Mouse (Mus musculus) right cerebral cortex, postnatal 25 days (tissue): ENCODE results near the gene Nfyc.

Experiments used
- DNase-seq: peaks from one replicate; pipeline ENCODE4 v3.0.0; 2022

Gene Nfyc

DNA sequence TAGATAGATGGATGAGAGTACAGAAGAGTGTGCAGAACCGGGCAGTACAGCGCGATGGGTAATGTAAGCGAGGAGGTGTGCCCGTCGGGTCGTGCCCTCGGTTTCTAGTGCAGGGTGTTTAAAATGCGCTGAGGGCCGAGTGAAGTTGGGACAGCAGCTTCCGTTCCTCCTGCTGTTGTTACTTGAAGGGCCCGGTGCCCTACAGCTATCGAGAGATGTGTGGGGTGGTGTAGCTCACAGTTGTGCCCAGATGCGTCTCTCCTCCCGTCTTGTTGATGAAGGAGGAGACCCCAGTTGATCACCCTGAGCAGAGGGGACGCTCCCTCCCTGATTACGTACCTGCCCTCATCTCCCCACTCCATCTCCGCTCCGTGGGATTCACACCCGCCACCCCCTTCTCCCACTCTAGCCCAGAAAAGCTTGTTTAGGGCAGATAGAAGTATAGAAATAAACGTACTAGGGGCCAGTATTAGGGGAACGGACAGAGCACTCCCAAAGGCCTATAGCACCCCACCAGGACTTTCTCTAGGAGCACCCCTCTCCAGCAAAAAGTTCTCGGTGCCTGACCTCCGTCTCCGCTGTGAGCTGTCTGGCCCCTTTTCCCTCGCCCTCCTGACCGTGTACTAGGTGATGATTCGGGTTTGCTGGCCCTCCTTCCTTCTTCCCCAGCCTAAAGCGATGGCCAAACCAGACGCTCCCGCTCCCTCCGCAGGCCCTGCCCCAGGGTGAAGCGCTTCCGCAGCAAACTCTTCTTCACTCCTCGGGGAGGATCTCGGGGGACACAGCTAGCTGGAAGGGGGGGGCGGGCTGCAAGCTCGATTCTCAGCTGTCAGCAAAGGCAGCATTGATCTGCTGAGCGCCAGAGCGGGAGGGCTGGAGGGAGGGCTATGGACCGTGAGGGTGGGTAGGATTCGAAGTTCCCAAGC lies 83.2 kb downstream of the Nfyc start, which contains the start of gene Kcnq4:
Gene Kcnq4 (minus strand): TSS at position 672 of the 926 bp plus-strand sequence.
- DNase-seq: no peak

DNA sequence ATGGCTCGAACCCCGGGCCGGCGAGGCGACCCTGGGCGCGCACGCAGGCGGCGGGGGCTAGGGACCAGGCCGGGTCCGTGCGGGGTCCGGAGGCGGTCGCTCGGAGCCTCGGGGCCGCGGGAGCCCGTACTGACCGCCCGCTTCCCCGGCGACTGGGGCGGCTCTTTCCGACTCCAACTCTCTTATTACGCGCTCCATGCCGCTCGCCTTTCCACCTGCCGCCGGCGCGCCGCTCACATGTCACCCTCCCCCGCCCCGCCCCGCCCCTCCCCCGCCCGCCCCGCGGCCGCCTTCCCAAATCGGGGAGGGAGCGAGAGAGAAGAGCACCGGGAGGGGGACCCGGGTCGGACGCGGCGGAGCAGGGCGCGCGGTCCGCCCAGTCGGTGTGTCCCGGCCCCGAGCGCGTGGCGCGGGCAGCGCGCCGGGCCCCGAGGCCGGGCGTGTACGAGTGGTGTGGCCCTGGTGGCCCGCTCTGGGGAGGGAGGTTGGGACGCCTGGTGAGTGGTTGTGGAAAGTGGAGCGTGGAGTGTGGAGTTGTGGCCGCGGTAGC lies 84.1 kb downstream of the Nfyc start:
- no peak for DNase-seq

- no peak for DNase-seq
Observed at GRCm38 (mm10) chr4:120746552-120747150, 84.7 kb downstream of the Nfyc start.

- DNase-seq: no peak
Observed at GRCm38 (mm10) chr4:120745731-120746551, 85.4 kb downstream of the Nfyc start.

DNA sequence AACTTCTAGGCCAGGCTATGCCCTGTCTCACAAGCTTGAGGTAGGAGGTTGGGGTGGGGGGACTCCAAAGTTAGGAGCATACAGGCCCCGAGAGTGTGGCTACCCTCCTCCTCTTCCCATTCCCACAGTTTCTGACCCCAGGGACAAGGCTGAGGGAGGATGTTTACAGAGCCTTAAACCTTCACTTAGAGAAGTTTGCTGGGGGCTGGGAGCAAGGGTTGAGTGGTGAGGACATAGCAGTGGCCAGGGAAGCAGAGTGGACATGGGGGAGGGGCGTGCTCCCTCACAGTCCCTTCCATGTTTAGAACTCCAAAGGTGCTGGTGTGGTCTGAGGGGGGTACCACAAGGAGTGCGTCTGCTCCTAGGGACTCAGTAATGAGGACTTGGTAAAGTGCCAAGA lies 87.7 kb downstream of the Nfyc start:
- no peak for DNase-seq

- no peak for DNase-seq
Observed at GRCm38 (mm10) chr4:120741303-120741702, 90.1 kb downstream of the Nfyc start.

GRCm38 (mm10) chr4:120734012-120734622 lies 97.3 kb downstream of the Nfyc start:
- no peak for DNase-seq

- no peak for DNase-seq
Observed at GRCm38 (mm10) chr4:120732737-120733136, 98.6 kb downstream of the Nfyc start.

DNA sequence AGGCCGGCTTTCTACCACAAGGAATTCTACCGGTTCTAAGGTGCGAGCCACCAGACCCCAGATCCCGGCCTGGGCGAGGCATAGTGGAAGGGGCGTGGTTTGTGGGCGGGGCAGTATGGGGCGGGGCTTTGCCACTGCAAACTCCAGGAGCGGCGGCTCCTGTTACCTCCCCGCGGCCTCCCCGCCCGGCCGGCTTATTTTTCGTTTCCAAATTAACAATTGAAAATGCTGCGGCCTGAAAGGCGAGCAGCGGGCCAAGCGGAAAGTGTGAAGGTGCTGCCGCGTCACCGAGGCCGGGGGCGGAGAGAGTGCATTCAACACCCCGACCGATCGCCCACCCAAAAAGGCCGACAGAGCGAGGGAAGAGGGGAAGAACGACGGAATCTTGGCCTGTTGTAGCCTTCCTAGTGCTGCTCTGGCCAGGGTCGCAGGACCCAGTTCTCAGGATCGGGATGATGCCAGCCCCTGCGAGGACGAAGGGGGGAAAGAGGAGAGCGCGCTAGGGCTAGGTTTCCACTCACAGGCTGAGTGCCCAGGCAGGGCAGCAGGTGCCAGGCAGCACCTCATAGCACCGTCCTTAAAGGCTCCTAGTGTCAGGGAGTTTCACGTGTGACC lies 100.2 kb downstream of the Nfyc start:
- DNase-seq: no peak

- no peak for DNase-seq
Observed at GRCm38 (mm10) chr4:120730574-120730973, 100.8 kb downstream of the Nfyc start.

GRCm38 (mm10) chr4:120730146-120730545 lies 101.2 kb downstream of the Nfyc start:
- DNase-seq: no peak

GRCm38 (mm10) chr4:120729441-120729840 lies 101.9 kb downstream of the Nfyc start:
- no peak for DNase-seq

DNA sequence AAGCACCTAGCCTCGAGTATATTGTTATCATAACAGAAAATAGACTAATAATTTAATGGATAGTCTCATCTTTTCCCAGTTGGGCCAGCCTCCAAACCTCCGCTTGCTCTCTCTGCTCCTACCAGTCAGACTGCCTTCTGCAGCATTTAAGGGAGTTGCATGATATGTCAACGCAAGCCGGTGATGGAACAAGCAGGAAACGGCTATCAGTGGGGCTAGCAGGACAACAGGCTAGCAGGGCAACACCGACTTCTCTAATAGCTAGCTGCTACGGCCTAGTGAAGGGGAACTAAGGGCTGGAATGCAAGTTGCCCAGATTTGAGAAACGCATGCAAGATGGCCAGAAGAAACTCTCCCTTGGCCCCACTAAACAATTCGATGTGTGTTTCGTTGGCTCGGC lies 103.5 kb downstream of the Nfyc start:
- DNase-seq: no peak

DNA sequence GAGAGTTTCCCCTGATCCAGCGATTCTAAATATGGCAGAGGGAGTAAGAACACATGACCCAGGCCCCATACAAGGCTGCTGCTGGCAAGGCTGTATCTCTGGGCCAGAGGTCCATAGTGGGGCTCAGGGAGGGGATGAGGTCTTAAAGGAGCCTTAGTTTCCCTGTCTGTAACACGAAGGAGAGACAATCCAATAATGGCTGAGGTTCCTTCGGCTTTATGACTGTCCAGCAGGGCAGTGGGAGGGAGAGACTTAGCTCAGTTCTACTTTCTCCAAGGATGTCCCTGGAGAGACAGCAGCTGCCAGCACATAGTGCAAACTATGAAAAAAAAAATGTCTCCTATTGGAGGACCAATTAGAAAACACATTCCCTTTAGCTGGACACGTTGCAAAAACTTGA lies 105.2 kb downstream of the Nfyc start:
- no peak for DNase-seq

DNA sequence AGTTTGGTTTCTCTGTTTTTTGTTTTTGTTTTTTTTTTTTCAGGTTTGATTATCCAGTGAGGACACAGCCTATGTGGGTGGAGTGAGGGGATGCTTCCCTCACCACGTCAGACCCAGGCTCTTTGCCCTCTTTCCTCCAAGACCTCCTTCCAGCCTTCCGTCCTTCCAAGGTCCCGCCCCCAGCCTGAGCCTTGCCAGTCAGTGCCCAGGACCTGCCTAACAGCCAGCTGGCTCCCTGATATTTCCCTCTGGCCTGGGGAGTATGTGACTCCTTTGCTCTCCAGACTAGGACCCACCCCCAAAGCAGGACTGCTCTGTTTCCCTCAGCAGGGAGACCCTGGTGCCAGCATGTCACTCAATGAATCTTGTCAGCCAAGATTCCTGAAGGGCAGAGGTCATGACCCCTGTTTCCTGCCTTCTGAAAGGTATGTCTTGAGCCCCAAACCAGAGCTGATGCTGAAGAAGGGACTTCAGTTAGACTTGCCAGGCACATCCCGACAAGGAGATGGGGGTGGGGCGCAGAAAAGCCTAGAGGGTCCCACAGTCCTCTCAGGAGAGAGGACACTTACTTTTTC lies 105.8 kb downstream of the Nfyc start:
- no peak for DNase-seq

GRCm38 (mm10) chr4:120721574-120721973 lies 109.8 kb downstream of the Nfyc start:
- DNase-seq: no peak

DNA sequence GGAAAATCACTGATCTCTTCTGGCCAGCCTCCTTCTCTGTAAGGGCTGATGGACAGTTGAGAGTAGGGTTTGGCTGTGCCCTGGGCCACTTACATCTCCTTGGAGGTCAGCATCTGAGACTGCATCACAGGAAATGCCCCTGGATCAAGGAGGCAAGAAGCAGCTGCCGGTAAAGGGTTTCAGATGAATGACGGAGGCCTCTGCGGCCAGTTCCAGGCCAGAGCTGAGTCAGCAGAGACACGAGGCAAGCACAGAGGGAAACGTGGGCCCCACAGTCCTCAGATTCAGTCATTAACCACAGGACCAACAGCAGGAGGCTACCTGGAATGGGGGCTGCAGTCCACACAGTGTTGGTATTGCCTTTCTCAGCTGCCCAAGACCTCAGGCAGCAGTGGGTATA lies 112.2 kb downstream of the Nfyc start:
- no peak for DNase-seq

- peak; percentile 55 for DNase-seq
Observed at GRCm38 (mm10) chr4:120717591-120717990, 113.8 kb downstream of the Nfyc start.

- no peak for DNase-seq
Observed at GRCm38 (mm10) chr4:120716765-120717164, 114.6 kb downstream of the Nfyc start.

- peak; percentile 32 for DNase-seq
Observed at GRCm38 (mm10) chr4:120716141-120716571, 115.2 kb downstream of the Nfyc start.

GRCm38 (mm10) chr4:120713856-120714497 lies 117.4 kb downstream of the Nfyc start:
- no peak for DNase-seq
